Mouse (Mus musculus) cerebral cortex, adult 2 months (tissue): Measurements from ENCODE around the gene Cyp39a1.

Experiments used
- WGBS: fragments of 180-500 bp; shearing (Covaris S2); methylation state at CpG from one replicate; pipeline ENCODE4 v1.1.7; 2018; 5-methylcytosine and 5-hydroxymethylcytosine counted together

Gene Cyp39a1

GRCm38 (mm10) chr17:43667290-43667843 is at the start of gene Cyp39a1:
Gene Cyp39a1, plus strand, starts transcription at chr17:43667425.
- WGBS = under 1% methylated on average over 17 of the region's 17 CpGs

- 84% methylated on average over 9 of the region's 9 CpGs for WGBS
These were observed 48.1 kb upstream of the Cyp39a1 start for GRCm38 (mm10) chr17:43619156-43619555.

- 95% methylated on average over 10 of the region's 10 CpGs for WGBS
These were observed 45.1 kb upstream of the Cyp39a1 start for GRCm38 (mm10) chr17:43622076-43622475.

- WGBS = 93% methylated on average over 10 of the region's 10 CpGs
These were observed 39.0 kb upstream of the Cyp39a1 start for GRCm38 (mm10) chr17:43628246-43628645.

- WGBS = 36% methylated on average over 24 of the region's 24 CpGs
These were observed 38.2 kb upstream of the Cyp39a1 start for GRCm38 (mm10) chr17:43629026-43629495.

- WGBS = 4% methylated on average over 83 of the region's 83 CpGs
These were observed 37.5 kb upstream of the Cyp39a1 start, which contains the start of gene Tdrd6 for GRCm38 (mm10) chr17:43629496-43630426. Gene Tdrd6, minus strand, starts transcription at chr17:43630299.

GRCm38 (mm10) chr17:43630427-43630760 is 36.8 kb upstream of the Cyp39a1 start:
- 44% methylated on average over 13 of the region's 13 CpGs for WGBS

- 95% methylated on average over 4 of the region's 4 CpGs for WGBS
These were observed 30.1 kb upstream of the Cyp39a1 start for GRCm38 (mm10) chr17:43637146-43637545.

GRCm38 (mm10) chr17:43640825-43641224 is 26.4 kb upstream of the Cyp39a1 start:
- WGBS = 88% methylated on average over 1 of the region's 1 CpGs

- 87% methylated on average over 7 of the region's 7 CpGs for WGBS
These were observed 24.0 kb upstream of the Cyp39a1 start for GRCm38 (mm10) chr17:43643191-43643590.

- 67% methylated on average over 7 of the region's 7 CpGs for WGBS
These were observed 22.9 kb upstream of the Cyp39a1 start for GRCm38 (mm10) chr17:43644375-43644774.

GRCm38 (mm10) chr17:43645136-43645535 is 22.1 kb upstream of the Cyp39a1 start:
- WGBS = 96% methylated on average over 3 of the region's 3 CpGs

- 54% methylated on average over 5 of the region's 5 CpGs for WGBS
These were observed 20.3 kb upstream of the Cyp39a1 start for GRCm38 (mm10) chr17:43646925-43647324.

GRCm38 (mm10) chr17:43649641-43650436 is 17.4 kb upstream of the Cyp39a1 start:
- 69% methylated on average over 10 of the region's 10 CpGs for WGBS

- WGBS = 76% methylated on average over 14 of the region's 14 CpGs
These were observed 15.7 kb upstream of the Cyp39a1 start for GRCm38 (mm10) chr17:43651314-43652046.

GRCm38 (mm10) chr17:43666576-43667289 is 492 bp upstream of the Cyp39a1 start, which contains the start of gene Slc25a27:
Gene Slc25a27, minus strand, starts transcription at chr17:43667214.
- WGBS = under 1% methylated on average over 41 of the region's 41 CpGs

GRCm38 (mm10) chr17:43669145-43669695 is 2.0 kb downstream of the Cyp39a1 start:
- WGBS = 59% methylated on average over 6 of the region's 6 CpGs

GRCm38 (mm10) chr17:43671907-43672306 is 4.7 kb downstream of the Cyp39a1 start:
- 95% methylated on average over 4 of the region's 4 CpGs for WGBS

- 76% methylated on average over 1 of the region's 1 CpGs for WGBS
These were observed 8.0 kb downstream of the Cyp39a1 start for GRCm38 (mm10) chr17:43675228-43675627.

- WGBS = 92% methylated on average over 1 of the region's 1 CpGs
These were observed 9.0 kb downstream of the Cyp39a1 start for GRCm38 (mm10) chr17:43676241-43676640.
